ENCODE assay signal across 8 mouse cellular contexts in genomic region chr4:120406639-120407273, GRCm38 (mm10). TPM values are rescaled to one million over a fixed set of nuclear protein-coding genes. Genes with fewer than 3 reads are reported as not detected.
DNase-seq lines count a peak whose midpoint lies in the region; ATAC-seq lines count a peak whose summit lies in the region.

No protein-coding gene starts in this region.

- H3K9me3 ChIP-seq in hindbrain, embryonic 15.5 days = no peaks in the 10 kb centered on the region
- H3K9me3 ChIP-seq in midbrain, embryonic 16.5 days (replicated peaks; ENCODE audit: control insufficient read depth, low read length, poor library complexity, severe bottlenecking) = no peaks in the 10 kb centered on the region

- no peaks in the 10 kb centered on the region for H3K36me3 ChIP-seq in hindbrain, embryonic 15.5 days
- no peaks in the 10 kb centered on the region for H3K36me3 ChIP-seq in midbrain, embryonic 16.5 days (ENCODE audit: control insufficient read depth, insufficient read depth, low read length)

- H3K4me2 ChIP-seq in hindbrain, embryonic 15.5 days = peak overlapping the region; percentile 58
- peak overlapping the region; percentile 65 for H3K4me2 ChIP-seq in midbrain, embryonic 16.5 days (ENCODE audit: low read length)

- peak overlapping the region; percentile 93; the same call in 1 of the 2 replicates for H3K4me3 ChIP-seq in brown adipose tissue, adult 24 weeks (ENCODE audit: insufficient read depth, low read depth, low read length)
- peak overlapping the region; percentile 71 for H3K4me3 ChIP-seq in hindbrain, embryonic 15.5 days
- peak overlapping the region; percentile 99 for H3K4me3 ChIP-seq in midbrain, embryonic 16.5 days (ENCODE audit: low read depth, low read length)

- peak; percentile 24 for DNase-seq in kidney, adult 9 months
- DNase-seq in kidney, postnatal 10 days = no peak
- DNase-seq in spleen, postnatal 36 days (ENCODE audit: low spot score in 2 of 2) = no peak
- no peak for DNase-seq in layer of hippocampus, adult 18-20 months (ENCODE audit: low spot score in 2 of 2)
- DNase-seq in cerebellum, adult 11-12 months = no peak

- no peaks in the 10 kb centered on the region for H3K4me1 ChIP-seq in brown adipose tissue, adult 24 weeks (ENCODE audit: control insufficient read depth, insufficient read depth, insufficient read length, low read length)
- peaks cover 23% of the 10 kb centered on the region for H3K4me1 ChIP-seq in hindbrain, embryonic 15.5 days (replicated peaks)
- peaks cover 20% of the 10 kb centered on the region for H3K4me1 ChIP-seq in midbrain, embryonic 16.5 days (ENCODE audit: control insufficient read depth, insufficient read depth, low read length)

- H3K27ac ChIP-seq in brown adipose tissue, adult 24 weeks (replicated peaks; ENCODE audit: low read depth, low read length) = no peak overlapping the region
- peak overlapping the region; percentile 92; the same call in 1 of the 2 replicates for H3K27ac ChIP-seq in hindbrain, embryonic 15.5 days (replicated peaks)
- no peak overlapping the region for H3K27ac ChIP-seq in midbrain, embryonic 16.5 days (ENCODE audit: low read length)

- 59% methylated on average over 3 of the region's 3 CpGs for WGBS in hindbrain, embryonic 15.5 days
- 43% methylated on average over 3 of the region's 3 CpGs for WGBS in midbrain, embryonic 16.5 days

- no peaks in the 10 kb centered on the region for H3K27me3 ChIP-seq in hindbrain, embryonic 15.5 days
- no peaks in the 10 kb centered on the region for H3K27me3 ChIP-seq in midbrain, embryonic 16.5 days (ENCODE audit: control insufficient read depth, insufficient read depth, low read depth, low read length)

- ATAC-seq in hindbrain, embryonic 15.5 days (ENCODE audit: low FRiP score, low read depth) = no peak
- no peak for ATAC-seq in midbrain, embryonic 16.5 days

- peak overlapping the region; percentile 96; the same call in 1 of the 2 replicates for H3K9ac ChIP-seq in hindbrain, embryonic 15.5 days
- H3K9ac ChIP-seq in midbrain, embryonic 16.5 days (ENCODE audit: low read depth, low read length) = 0 out of 2 replicates have a peak overlapping the region, but pooled peaks have one; percentile 14

RNA-seq across cellular contexts. Expression of gene Scmh1, which starts 1.7 kb away (rescaled TPM):
- polyA plus RNA-seq in brown adipose tissue, adult 24 weeks (2012; ENCODE audit: insufficient read depth, insufficient read length, missing spikeins) = 7.6 and 10.3 TPM in 2 replicates
- polyA plus RNA-seq in hindbrain, embryonic 15.5 days (2015; fragmentation: Nextera tagmentation; extraction: Ambion mirVana) = 83.3 and 99.9 TPM in 2 replicates
- polyA plus RNA-seq in midbrain, embryonic 16.5 days (2015; fragmentation: Nextera tagmentation; extraction: Ambion mirVana) = 92.3 and 97.8 TPM in 2 replicates
- 10 to 100 TPM; 75.6 to 78.5 TPM for total RNA-seq in layer of hippocampus, adult 18-20 months (2021)
